Mouse (Mus musculus): ENCODE measurements around the gene Fam166a. TPM values are rescaled to one million over a fixed set of nuclear protein-coding genes. Genes with fewer than 3 reads are reported as not detected.
"Not testable (repeated sequence)": the region's sequence is repeated elsewhere in the genome, so short reads cannot be mapped to it uniquely, and the experiment has no call there.

Gene Fam166a
- total RNA-seq, 2 experiments from 2014 or later: not detected

- intact Hi-C loops (cut with DNase I): no loop called here
These were observed 16.1 kb downstream of the Fam166a start for GRCm38 (mm10) chr2:25234551-25235220.

GRCm38 (mm10) chr2:25236614-25237013 is 18.1 kb downstream of the Fam166a start, which contains the start of gene Rnf224:
TSS of gene Rnf224 (minus strand) at chr2:25236787.
- DNase-seq (ENCODE audit: extremely low spot score in 1 of 2, low spot score in 2 of 2): no peak
- intact Hi-C loops (cut with DNase I): no loop called here

More at GRCm38 (mm10) chr2:25234551-25235220, 16.1 kb downstream of the Fam166a start:
- no peak for DNase-seq (ENCODE audit: extremely low spot score in 1 of 2, low spot score in 2 of 2)

GRCm38 (mm10) chr2:25237522-25237921 is 19.0 kb downstream of the Fam166a start:
- intact Hi-C loops (cut with DNase I): no loop called here

GRCm38 (mm10) chr2:25238106-25238505 is 19.6 kb downstream of the Fam166a start:
- DNase-seq (ENCODE audit: extremely low spot score in 1 of 2, low spot score in 2 of 2): no peak
- intact Hi-C loops (cut with DNase I): no loop called here

More at GRCm38 (mm10) chr2:25237522-25237921, 19.0 kb downstream of the Fam166a start:
- no peak for DNase-seq (ENCODE audit: extremely low spot score in 1 of 2, low spot score in 2 of 2)

- DNase-seq (ENCODE audit: extremely low spot score in 1 of 2, low spot score in 2 of 2): no peak
- intact Hi-C loops (cut with DNase I): no loop called here
These were observed 21.2 kb downstream of the Fam166a start for GRCm38 (mm10) chr2:25239766-25240165.

GRCm38 (mm10) chr2:25240310-25240709 is 21.8 kb downstream of the Fam166a start:
- no peak for DNase-seq (ENCODE audit: extremely low spot score in 1 of 2, low spot score in 2 of 2)
- intact Hi-C loops (cut with DNase I): no loop called here

GRCm38 (mm10) chr2:25240723-25241437 is 22.3 kb downstream of the Fam166a start:
- peak; percentile 63 to 86 for DNase-seq (ENCODE audit: extremely low spot score in 1 of 2, low spot score in 2 of 2)
- intact Hi-C loops (cut with DNase I): no loop called here

GRCm38 (mm10) chr2:25241438-25241775 is 22.9 kb downstream of the Fam166a start:
- DNase-seq (ENCODE audit: extremely low spot score in 1 of 2, low spot score in 2 of 2): no peak
- intact Hi-C loops (cut with DNase I): no loop called here

GRCm38 (mm10) chr2:25242101-25242506 is 23.6 kb downstream of the Fam166a start, which contains the start of the genes Rnf208 and Cysrt1:
TSS of gene Rnf208 (plus strand) at chr2:25242255.
TSS of gene Cysrt1 (minus strand) at chr2:25242452.
- DNase-seq (ENCODE audit: extremely low spot score in 1 of 2, low spot score in 2 of 2): peak in 1 of 2 experiments; percentile 61
- intact Hi-C loops (cut with DNase I): no loop called here

- intact Hi-C loops (cut with DNase I): no loop called here
These were observed 24.8 kb downstream of the Fam166a start for GRCm38 (mm10) chr2:25243342-25243741.

GRCm38 (mm10) chr2:25244144-25244543 is 25.6 kb downstream of the Fam166a start:
- intact Hi-C loops (cut with DNase I): no loop called here
- DNase-seq (ENCODE audit: extremely low spot score in 1 of 2, low spot score in 2 of 2): no peak

More at GRCm38 (mm10) chr2:25243342-25243741, 24.8 kb downstream of the Fam166a start:
- no peak for DNase-seq (ENCODE audit: extremely low spot score in 1 of 2, low spot score in 2 of 2)

- DNase-seq (ENCODE audit: extremely low spot score in 1 of 2, low spot score in 2 of 2): no peak
These were observed 27.9 kb downstream of the Fam166a start, which contains the start of gene AL732309.1 for GRCm38 (mm10) chr2:25246183-25247072. TSS of gene AL732309.1 (minus strand) at chr2:25246863.

GRCm38 (mm10) chr2:25252331-25252730 is 33.8 kb downstream of the Fam166a start:
- intact Hi-C loops (cut with DNase I): no loop called here
- no peak for DNase-seq (ENCODE audit: extremely low spot score in 1 of 2, low spot score in 2 of 2)

More at GRCm38 (mm10) chr2:25246183-25247072, 27.9 kb downstream of the Fam166a start, which contains the start of gene AL732309.1:
- intact Hi-C loops (cut with DNase I): no loop called here

GRCm38 (mm10) chr2:25255284-25255779 is 36.8 kb downstream of the Fam166a start, which contains the start of gene Tmem203:
TSS of gene Tmem203 (plus strand) at chr2:25255439.
- DNase-seq (ENCODE audit: extremely low spot score in 1 of 2, low spot score in 2 of 2): peak; percentile 80 to 91
- intact Hi-C loops (cut with DNase I): loop anchor here (2.0 kb wide), 1 partner anchor 61 kb away; no protein-coding TSS in a partner anchor

- intact Hi-C loops (cut with DNase I): not testable (repeated sequence)
- DNase-seq (ENCODE audit: extremely low spot score in 1 of 2, low spot score in 2 of 2): peak in 1 of 2 experiments; percentile 61
These were observed 38.0 kb downstream of the Fam166a start for GRCm38 (mm10) chr2:25256443-25257109.

- DNase-seq (ENCODE audit: extremely low spot score in 1 of 2, low spot score in 2 of 2); intact Hi-C loops (cut with DNase I): not testable (repeated sequence)
These were observed 38.7 kb downstream of the Fam166a start for GRCm38 (mm10) chr2:25257250-25257649.

GRCm38 (mm10) chr2:25258887-25259286 is 40.3 kb downstream of the Fam166a start:
- DNase-seq (ENCODE audit: extremely low spot score in 1 of 2, low spot score in 2 of 2): no peak
- intact Hi-C loops (cut with DNase I): no loop called here

GRCm38 (mm10) chr2:25261870-25262269 is 43.3 kb downstream of the Fam166a start:
- no peak for DNase-seq (ENCODE audit: extremely low spot score in 1 of 2, low spot score in 2 of 2)
- intact Hi-C loops (cut with DNase I): no loop called here

Data from left cerebral cortex, postnatal 10 days (tissue).